Mouse (Mus musculus) MEL (cell line): ENCODE data around the gene Prkce.

Source experiments
- CTCF ChIP-seq, 3 experiments: IDR thresholded peaks in 2 of 3; conservative IDR thresholded peaks in 1 of 3; 2 replicates each; pipeline ENCODE4 v1.5.1; 2011 to 2012; ENCODE audit warnings: low read length in 3 of 3, low read depth in 2 of 3, mild to moderate bottlenecking in 2 of 3, improper control_type of control experiment in 1 of 3, inconsistent platforms in 1 of 3, mixed read lengths in 1 of 3, moderate library complexity in 1 of 3; ENCODE audit not compliant: control insufficient read depth in 1 of 3, insufficient read depth in 1 of 3, poor library complexity in 1 of 3, severe bottlenecking in 1 of 3
- ZNF384 ChIP-seq: IDR thresholded peaks from 2 replicates; pipeline ENCODE4 v1.6.1; 2012; ENCODE audit warnings: low read depth, mild to moderate bottlenecking, inconsistent platforms, low read length, improper control_type of control experiment

- TF ChIP-seq ZNF384 (no peak), CTCF (IDR thresholded peaks at IDR 0.05 in 2 of 3, conservative IDR thresholded peaks at IDR 0.05 in 1 of 3; ENCODE audit: control insufficient read depth in 1 of 3, insufficient read depth in 1 of 3, low read depth in 2 of 3, low read length in 3 of 3, poor library complexity in 1 of 3, severe bottlenecking in 1 of 3) (no peak)
These were observed 295.8 kb downstream of the Prkce start for GRCm38 (mm10) chr17:86463369-86463768.
